Mouse (Mus musculus) brain, embryonic 14.5 days (tissue): ENCODE results near the gene Vwa7.
A peak's percentile ranks its signal among the peaks of the same experiment; 100 is the strongest.

Source experiments
- CTCF ChIP-seq: fragments of 200-500 bp; IDR thresholded peaks from 2 replicates; pipeline ENCODE4 v1.5.1; 2012; ENCODE audit warnings: inconsistent platforms, mild to moderate bottlenecking, moderate library complexity, borderline replicate concordance; ENCODE audit not compliant: insufficient read depth, insufficient read length; ENCODE audit errors: extremely low read depth
- POLR2A ChIP-seq: fragments of 200-500 bp; IDR thresholded peaks from 2 replicates; pipeline ENCODE4 v1.6.1; 2012; ENCODE audit warnings: mild to moderate bottlenecking, inconsistent platforms, borderline replicate concordance; ENCODE audit not compliant: poor library complexity, insufficient read depth, insufficient read length, severe bottlenecking; ENCODE audit errors: extremely low read depth

DNA sequence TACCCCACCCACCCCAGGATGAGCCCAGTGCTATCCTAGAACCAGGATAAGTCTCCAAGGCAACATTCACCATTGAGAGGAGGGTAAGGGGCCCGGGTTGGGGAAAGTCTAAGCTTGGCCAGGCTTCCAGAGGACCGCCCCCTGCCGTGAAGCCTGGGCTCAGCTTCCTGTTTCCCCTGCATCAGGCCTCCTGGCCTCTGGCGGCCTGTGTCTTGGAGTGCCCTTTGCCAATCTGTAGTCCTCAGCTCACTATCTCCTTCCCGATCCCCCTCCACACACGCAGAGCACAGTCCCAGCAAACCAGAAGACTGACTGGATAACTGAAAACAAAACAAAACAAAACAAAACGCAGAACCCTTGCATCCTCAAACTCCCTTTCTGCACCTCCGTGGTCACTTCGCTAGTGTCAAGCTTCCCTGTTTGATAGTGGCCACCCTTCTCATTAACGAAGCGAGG lies 33.2 kb downstream of the Vwa7 start, which contains the start of gene Clic1:
- TF ChIP-seq POLR2A (0 out of 2 replicates have a peak, but pooled peaks have one; percentile 14), CTCF (no peak)
